18 mouse cellular contexts compared by ENCODE assay signal in the genomic region with DNA sequence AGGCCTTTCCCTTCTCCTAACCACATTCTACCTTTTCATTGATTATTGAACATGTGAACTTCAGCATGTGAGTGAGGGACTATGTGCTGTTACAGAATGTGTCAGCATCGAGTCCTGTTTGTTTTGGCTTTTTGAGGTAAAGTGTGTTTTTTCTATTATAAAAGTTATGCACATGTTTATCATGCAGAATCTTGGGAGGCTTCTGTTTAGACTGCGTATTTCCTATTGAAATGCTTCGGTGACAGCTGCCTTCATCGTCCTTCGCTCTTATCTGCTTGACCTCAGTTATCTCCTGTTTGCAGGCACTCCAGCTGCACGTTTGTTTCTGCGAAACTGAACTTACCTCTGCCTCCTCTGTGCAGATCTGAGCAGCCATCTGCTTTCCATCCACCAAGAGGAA. TPM values are rescaled to one million over a fixed set of nuclear protein-coding genes. Genes with fewer than 3 reads are reported as not detected.
DNase-seq lines count a peak whose midpoint lies in the region; ATAC-seq lines count a peak whose summit lies in the region.
"Had no signal": no experiment of that assay in that cellular context is flagged by ENCODE, and none has a peak within 500 bp of the region (broad histone marks: within the 10 kb centered on the region; RNA-seq: fewer than 3 reads in every experiment).

No protein-coding gene starts in this region.

- H3K9me3 ChIP-seq in heart, embryonic 14.5 days (ENCODE audit: control insufficient read depth, low read length): no peaks in the 10 kb centered on the region
- H3K9me3 ChIP-seq in erythroblast, embryonic 14.5 days (ENCODE audit: control insufficient read depth, low read length): no peaks in the 10 kb centered on the region
- no peaks in the 10 kb centered on the region for H3K9me3 ChIP-seq in liver, embryonic 16.5 days (replicated peaks; ENCODE audit: control insufficient read depth, low read length)
- no peaks in the 10 kb centered on the region for H3K9me3 ChIP-seq in forebrain, embryonic 10.5 days
- H3K9me3 ChIP-seq: embryonic facial prominence, embryonic 12.5 days; megakaryocyte, embryonic 14.5 days; neural tube, embryonic 15.5 days had no signal

- intact Hi-C loops in heart, postnatal 36 days (cut with DNase I): no loop called here

- 12% methylated on average over 7 of the region's 7 CpGs for WGBS in heart, embryonic 14.5 days
- WGBS in liver, embryonic 16.5 days (ENCODE audit: insufficient replicate concordance): 8% methylated on average over 7 of the region's 7 CpGs
- WGBS in forebrain, embryonic 10.5 days: 95% methylated on average over 7 of the region's 7 CpGs

- H3K27me3 ChIP-seq in heart, embryonic 14.5 days (ENCODE audit: control insufficient read depth, insufficient read depth, low read length): no peaks in the 10 kb centered on the region
- H3K27me3 ChIP-seq in erythroblast, embryonic 14.5 days (ENCODE audit: control insufficient read depth): no peaks in the 10 kb centered on the region
- H3K27me3 ChIP-seq in liver, embryonic 16.5 days (ENCODE audit: control insufficient read depth, insufficient read depth, low read depth, low read length): no peaks in the 10 kb centered on the region
- no peaks in the 10 kb centered on the region for H3K27me3 ChIP-seq in forebrain, embryonic 10.5 days (ENCODE audit: poor library complexity, severe bottlenecking)
- H3K27me3 ChIP-seq: embryonic facial prominence, embryonic 12.5 days; megakaryocyte, embryonic 14.5 days; neural tube, embryonic 15.5 days had no signal

- DNase-seq in heart, postnatal 36 days: no peak
- DNase-seq in MEL-GATA-1-ER (ENCODE audit: extremely low read depth, low read depth): peak; percentile 91
- no peak for DNase-seq in layer of hippocampus, postnatal 10 days (ENCODE audit: low spot score in 2 of 2)
- DNase-seq in forebrain, embryonic 10.5 days (ENCODE audit: extremely low spot score, low spot score): no peak
- no peak for DNase-seq in right cerebral cortex, postnatal 10 days (ENCODE audit: low spot score in 2 of 2)
- DNase-seq: cerebellum, postnatal 25 days; gastrocnemius, adult 2 months; lung, adult 18-20 months; thymus, postnatal 25 days had no signal

- no peak overlapping the region for H3K27ac ChIP-seq in heart, embryonic 14.5 days (replicated peaks in 1 of 2; ENCODE audit: control insufficient read depth in 1 of 2, insufficient read depth in 1 of 2, low read depth in 2 of 2, low read length in 2 of 2)
- peak overlapping the region; percentile 99 for H3K27ac ChIP-seq in liver, embryonic 16.5 days (ENCODE audit: low read length)
- no peak overlapping the region for H3K27ac ChIP-seq in forebrain, embryonic 10.5 days
- H3K27ac ChIP-seq: embryonic facial prominence, embryonic 12.5 days; gastrocnemius, adult 2 months; hindbrain, embryonic 14.5 days; neural tube, embryonic 15.5 days had no signal

- H3K4me2 ChIP-seq in heart, embryonic 14.5 days (ENCODE audit: low read length): no peak overlapping the region
- peak overlapping the region; percentile 63 for H3K4me2 ChIP-seq in liver, embryonic 16.5 days (ENCODE audit: low read depth, low read length)
- H3K4me2 ChIP-seq: embryonic facial prominence, embryonic 12.5 days; hindbrain, embryonic 14.5 days; neural tube, embryonic 15.5 days had no signal

- peaks cover 3 to 8% of the 10 kb centered on the region in 2 experiments; a peak in 2 of 4 replicates for H3K4me1 ChIP-seq in heart, embryonic 14.5 days (ENCODE audit: control insufficient read depth in 2 of 2, insufficient read depth in 2 of 2, low read length in 2 of 2)
- peaks cover 88% of the 10 kb centered on the region for H3K4me1 ChIP-seq in erythroblast, embryonic 14.5 days (ENCODE audit: control insufficient read depth)
- H3K4me1 ChIP-seq in liver, embryonic 16.5 days (ENCODE audit: control insufficient read depth, low read depth, low read length): peaks cover 77% of the 10 kb centered on the region
- H3K4me1 ChIP-seq in forebrain, embryonic 10.5 days: no peaks in the 10 kb centered on the region
- H3K4me1 ChIP-seq: embryonic facial prominence, embryonic 12.5 days; neural tube, embryonic 15.5 days had no signal

- H3K4me3 ChIP-seq in heart, embryonic 14.5 days (ENCODE audit: control insufficient read depth in 1 of 2, insufficient read depth in 1 of 2, low read depth in 1 of 2, low read length in 2 of 2): no peak overlapping the region
- H3K4me3 ChIP-seq in erythroblast, embryonic 14.5 days (replicated peaks): peak overlapping the region; percentile 35
- peak overlapping the region; percentile 23 for H3K4me3 ChIP-seq in liver, embryonic 16.5 days (ENCODE audit: low read depth, low read length)
- no peak overlapping the region for H3K4me3 ChIP-seq in forebrain, embryonic 10.5 days
- H3K4me3 ChIP-seq: embryonic facial prominence, embryonic 12.5 days; gastrocnemius, adult 2 months; megakaryocyte, embryonic 14.5 days; neural tube, embryonic 15.5 days had no signal

- ATAC-seq in heart, embryonic 14.5 days (ENCODE audit: insufficient number of reproducible peaks, insufficient read depth, low FRiP score, low read depth): no peak
- peak; percentile 94 for ATAC-seq in liver, embryonic 16.5 days (ENCODE audit: low read depth)
- ATAC-seq: activated CD4-positive, CD25-positive, alpha-beta regulatory T cell, adult 4 months; forebrain, embryonic 14.5 days had no signal

- 0 out of 2 replicates have a peak overlapping the region, but pooled peaks have one; percentile 21 for H3K9ac ChIP-seq in heart, embryonic 14.5 days (ENCODE audit: low read length)
- H3K9ac ChIP-seq in liver, embryonic 16.5 days (ENCODE audit: low read depth, low read length): peak overlapping the region; percentile 65
- H3K9ac ChIP-seq: embryonic facial prominence, embryonic 12.5 days; hindbrain, embryonic 14.5 days; neural tube, embryonic 15.5 days had no signal

- H3K36me3 ChIP-seq in heart, embryonic 14.5 days (ENCODE audit: control insufficient read depth, insufficient read depth, low read length): 0 out of 2 replicates have a peak, but pooled peaks cover 7% of the 10 kb centered on the region
- H3K36me3 ChIP-seq in erythroblast, embryonic 14.5 days (ENCODE audit: control insufficient read depth): peaks cover 79% of the 10 kb centered on the region
- no peaks in the 10 kb centered on the region for H3K36me3 ChIP-seq in liver, embryonic 16.5 days (ENCODE audit: control insufficient read depth, insufficient read depth)
- H3K36me3 ChIP-seq in forebrain, embryonic 10.5 days (replicated peaks): no peaks in the 10 kb centered on the region
- H3K36me3 ChIP-seq: embryonic facial prominence, embryonic 12.5 days had no signal

RNA-seq across cellular contexts. Expression of a gene that starts 48.1 kb away (rescaled TPM):
- polyA plus RNA-seq in heart, embryonic 14.5 days (2014; fragmentation: Nextera tagmentation; extraction: Ambion mirVana): 10.7 and 12.0 TPM in 2 replicates
- total RNA-seq in heart, postnatal 36 days (2021): 10 to 100 TPM; 10.8 to 10.9 TPM
- polyA plus RNA-seq in erythroblast, embryonic 14.5 days (2012): 3.8 and 5.0 TPM in 2 replicates
- 9.4 and 9.7 TPM in 2 replicates for polyA plus RNA-seq in liver, embryonic 16.5 days (2015; fragmentation: Nextera tagmentation; extraction: Ambion mirVana)
- total RNA-seq in layer of hippocampus, postnatal 10 days (2021): 10 to 100 TPM; 13.6 to 13.9 TPM
- polyA plus RNA-seq in forebrain, embryonic 10.5 days (2016; fragmentation: Nextera tagmentation; extraction: Ambion mirVana): 16.3 and 16.5 TPM in 2 replicates

Comparison
In these comparisons a context has a peak if more than half of its experiments do, and no peak if none do; other contexts are left out.
1. H3K4me3 ChIP-seq: peak in erythroblast, embryonic 14.5 days (single experiment) and liver, embryonic 16.5 days (single experiment); none in heart, embryonic 14.5 days (0 of 2) and forebrain, embryonic 10.5 days (single experiment).